Mouse (Mus musculus): Measurements from ENCODE around the gene Slc29a1.

- TF ChIP-seq CHD1 (IDR thresholded peaks at IDR 0.05; ENCODE audit: low read depth, low read length) (no peak), EP300 (IDR thresholded peaks at IDR 0.05; ENCODE audit: low read length) (no peak), POLR2A (IDR thresholded peaks at IDR 0.05; ENCODE audit: low read depth, low read length) (no peak), GABPA (IDR thresholded peaks at IDR 0.05; ENCODE audit: insufficient replicate concordance, low read depth, low read length) (no peak), ZKSCAN1 (IDR thresholded peaks at IDR 0.05; ENCODE audit: borderline replicate concordance, low read depth, low read length) (no peak), MAZ (IDR thresholded peaks at IDR 0.05; ENCODE audit: low read depth, low read length) (no peak), CTCF (conservative IDR thresholded peaks at IDR 0.05 in 1 of 2, IDR thresholded peaks at IDR 0.05 in 1 of 2; ENCODE audit: low read depth in 2 of 2, low read length in 2 of 2) (no peak), JUND (conservative IDR thresholded peaks at IDR 0.05; ENCODE audit: low read depth, low read length) (no peak), IRF4 (IDR thresholded peaks at IDR 0.05; ENCODE audit: low read depth, low read length) (no peak), TBP (conservative IDR thresholded peaks at IDR 0.05; ENCODE audit: low read depth, low read length) (no peak), E2F4 (IDR thresholded peaks at IDR 0.05; ENCODE audit: insufficient replicate concordance, low read depth, low read length) (no peak)
Observed at GRCm38 (mm10) chr17:45543115-45543514, 56.3 kb downstream of the Slc29a1 start.

Data from CH12.LX (cell line).